In the genomic region with DNA sequence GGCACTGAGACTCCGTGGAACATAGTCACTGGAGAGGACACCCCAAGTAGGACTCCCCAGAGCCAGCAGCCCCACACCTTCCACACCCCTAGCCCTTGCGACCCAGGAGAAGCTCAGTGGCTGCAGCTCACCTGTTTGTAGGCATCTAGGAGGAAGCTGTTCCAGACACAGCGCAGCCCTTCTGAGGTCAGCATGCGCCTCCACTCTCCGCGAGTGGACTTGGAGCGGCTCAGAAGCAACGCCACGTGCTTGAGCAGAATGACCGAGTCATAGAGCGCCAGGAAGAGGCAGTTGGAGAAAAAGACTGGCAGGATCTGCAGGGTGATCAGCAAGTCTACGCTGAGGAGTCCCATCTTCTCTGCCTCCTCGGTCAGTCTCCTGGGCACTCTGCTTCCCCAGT, we compare ENCODE assay signal across 8 mouse cellular contexts. TPM values are rescaled to one million over a fixed set of nuclear protein-coding genes. Genes with fewer than 3 reads are reported as not detected.
DNase-seq lines count a peak whose midpoint lies in the region; ATAC-seq and TF ChIP-seq lines count a peak whose summit lies in the region.

No protein-coding gene starts in this region.

- peak; percentile 13 for DNase-seq in gastrocnemius, adult 18-20 months (ENCODE audit: low spot score)
- DNase-seq in gastrocnemius, postnatal 4 days (ENCODE audit: low spot score in 2 of 2) = no peak
- DNase-seq in ovary, postnatal 10 days (ENCODE audit: low spot score) = peak; percentile 1
- DNase-seq in ovary, postnatal 14 days (ENCODE audit: low spot score) = no peak
- DNase-seq in layer of hippocampus, postnatal 10 days (ENCODE audit: low spot score in 2 of 2) = peak; percentile 28 to 46
- peak; percentile 14 for DNase-seq in thymus, postnatal 4 days
- DNase-seq in hindbrain, embryonic 14.5 days (ENCODE audit: low spot score) = no peak

- H3K36me3 ChIP-seq in hindbrain, embryonic 14.5 days (replicated peaks; ENCODE audit: control insufficient read depth, insufficient read depth) = no peaks in the 10 kb centered on the region

- no peaks in the 10 kb centered on the region for H3K4me1 ChIP-seq in cortical plate, adult 2 months (ENCODE audit: control insufficient read depth, insufficient read depth, low read length)
- H3K4me1 ChIP-seq in hindbrain, embryonic 14.5 days (replicated peaks; ENCODE audit: control insufficient read depth, insufficient read depth, low read length) = no peaks in the 10 kb centered on the region

- peak overlapping the region; percentile 27 for H3K27ac ChIP-seq in cortical plate, adult 2 months (ENCODE audit: insufficient read depth, low read length)
- no peak overlapping the region for H3K27ac ChIP-seq in hindbrain, embryonic 14.5 days

- no peaks in the 10 kb centered on the region for H3K27me3 ChIP-seq in hindbrain, embryonic 14.5 days (ENCODE audit: control insufficient read depth, insufficient read depth, low read length)

- H3K9ac ChIP-seq in hindbrain, embryonic 14.5 days = no peak overlapping the region

- no peak for ATAC-seq in hindbrain, embryonic 14.5 days (ENCODE audit: low FRiP score)

- no peak overlapping the region; the same call in 1 of the 2 replicates for H3K4me2 ChIP-seq in hindbrain, embryonic 14.5 days (replicated peaks)

- no peak for TF ChIP-seq CTCF in cortical plate, adult 2 months (IDR thresholded peaks at IDR 0.05; ENCODE audit: extremely low read depth, insufficient read depth, low read length)

- peak; percentile 36; the same call in 1 of the 2 replicates for TF ChIP-seq POLR2A in cortical plate, adult 2 months (IDR thresholded peaks at IDR 0.05; ENCODE audit: extremely low read depth, insufficient read depth, low read length)

- H3K9me3 ChIP-seq in hindbrain, embryonic 14.5 days (ENCODE audit: control insufficient read depth, low read length) = no peaks in the 10 kb centered on the region

- WGBS in hindbrain, embryonic 14.5 days = 91% methylated on average over 13 of the region's 13 CpGs

- peak overlapping the region; percentile 47 for H3K4me3 ChIP-seq in cortical plate, adult 2 months (ENCODE audit: insufficient read depth, low read length)
- no peak overlapping the region for H3K4me3 ChIP-seq in hindbrain, embryonic 14.5 days (replicated peaks; ENCODE audit: low read length)

RNA-seq across cellular contexts. Expression of a gene that starts 0.3 kb away (rescaled TPM):
- 1 to 10 TPM in 1 of 2 experiments, under 1 TPM in 1; 0.84 to 1.6 TPM for total RNA-seq in gastrocnemius, adult 18-20 months (2021)
- total RNA-seq in gastrocnemius, postnatal 4 days (2021) = 1 to 10 TPM; 2.0 to 2.6 TPM
- 30.8 and 33.8 TPM in 2 replicates for polyA plus RNA-seq in cortical plate, adult 2 months (2012; rRNA removed)
- 10 to 100 TPM; 45.7 to 59.3 TPM for total RNA-seq in layer of hippocampus, postnatal 10 days (2021)
- 0.07 and 0.14 TPM in 2 replicates for polyA plus RNA-seq in hindbrain, embryonic 14.5 days (2014; fragmentation: Nextera tagmentation; extraction: Ambion mirVana)

Comparison
In these comparisons a context has a peak if more than half of its experiments do, and no peak if none do; other contexts are left out.
1. DNase-seq: peak in gastrocnemius, adult 18-20 months (single experiment), ovary, postnatal 10 days (single experiment), layer of hippocampus, postnatal 10 days (2 of 2) and thymus, postnatal 4 days (single experiment); none in gastrocnemius, postnatal 4 days (0 of 2), ovary, postnatal 14 days (single experiment) and hindbrain, embryonic 14.5 days (single experiment).
2. RNA of a gene that starts 0.3 kb away (total RNA-seq): 45.7 to 59.3 TPM in layer of hippocampus, postnatal 10 days; 2.0 to 2.6 TPM in gastrocnemius, postnatal 4 days and 0.84 to 1.6 TPM in gastrocnemius, adult 18-20 months; every median in the first group is over 10 times any median in the second.